Mouse (Mus musculus) myocyte (in vitro differentiated cells): Measurements from ENCODE around the gene Prss32. TPM values are rescaled to one million over a fixed set of nuclear protein-coding genes. Genes with fewer than 3 reads are reported as not detected.
"Not testable (repeated sequence)": the region's sequence is repeated elsewhere in the genome, so short reads cannot be mapped to it uniquely, and the experiment has no call there.

ENCODE experiments used
- H3K27me3 ChIP-seq: one replicate; pipeline ENCODE4 v1.6.1; 2011; ENCODE audit not compliant: control insufficient read depth, insufficient read depth, insufficient read length
- H3K36me3 ChIP-seq: one replicate; pipeline ENCODE4 v1.6.1; 2011; ENCODE audit not compliant: control insufficient read depth, insufficient read depth
- H3K4me2 ChIP-seq: one replicate; pipeline ENCODE4 v1.6.1; 2011; ENCODE audit warnings: low read depth, control low read depth
- H3K4me3 ChIP-seq: one replicate; pipeline ENCODE4 v1.5.1; 2011; ENCODE audit warnings: mild to moderate bottlenecking, control low read depth, moderate library complexity
- H3K79me2 ChIP-seq: one replicate; pipeline ENCODE4 v1.6.1; 2011; ENCODE audit not compliant: control insufficient read depth, insufficient read depth
- H3ac ChIP-seq: one replicate; pipeline ENCODE4 v1.6.1; 2011; ENCODE audit not compliant: control insufficient read depth, insufficient read length
- CEBPB ChIP-seq: IDR thresholded peaks from 2 replicates; pipeline ENCODE4 v1.6.1; 2011; ENCODE audit warnings: mild to moderate bottlenecking, moderate library complexity; ENCODE audit not compliant: poor library complexity, insufficient read depth, severe bottlenecking
- E2F4 ChIP-seq: IDR thresholded peaks from one replicate; pipeline ENCODE4 v1.6.1; 2011; ENCODE audit warnings: mild to moderate bottlenecking, control low read depth, moderate library complexity; ENCODE audit not compliant: insufficient read depth
- MAX ChIP-seq: IDR thresholded peaks from one replicate; pipeline ENCODE4 v1.6.1; 2011; ENCODE audit warnings: low read depth, mild to moderate bottlenecking, control low read depth
- MYOD1 ChIP-seq, 3 experiments: IDR thresholded peaks; one replicate each; pipeline ENCODE4 v1.6.1; 2011; ENCODE audit warnings: control low read depth in 2 of 3, low read depth in 2 of 3, mild to moderate bottlenecking in 2 of 3, moderate library complexity in 1 of 3; ENCODE audit not compliant: insufficient read length in 2 of 3, control insufficient read depth in 1 of 3
- MYOG ChIP-seq, 3 experiments: IDR thresholded peaks; one replicate each; pipeline ENCODE4 v1.6.1; 2011; ENCODE audit warnings: control low read depth in 2 of 3, low read depth in 2 of 3, mild to moderate bottlenecking in 2 of 3; ENCODE audit not compliant: insufficient read length in 2 of 3, control insufficient read depth in 1 of 3, insufficient read depth in 1 of 3
- POLR2A ChIP-seq: IDR thresholded peaks from one replicate; pipeline ENCODE4 v1.6.1; 2011; ENCODE audit warnings: low read depth, mild to moderate bottlenecking, control low read depth, moderate library complexity; ENCODE audit not compliant: insufficient read length
- POLR2AphosphoS2 ChIP-seq: IDR thresholded peaks from one replicate; pipeline ENCODE4 v1.6.1; 2011; ENCODE audit warnings: low read depth, control low read depth; ENCODE audit not compliant: insufficient read length
- REST ChIP-seq: IDR thresholded peaks from one replicate; pipeline ENCODE4 v1.6.1; 2011; ENCODE audit warnings: mild to moderate bottlenecking, control low read depth, moderate library complexity; ENCODE audit not compliant: insufficient read depth, insufficient read length
- SRF ChIP-seq: IDR thresholded peaks from one replicate; pipeline ENCODE4 v1.6.1; 2011; ENCODE audit warnings: low read depth; ENCODE audit not compliant: control insufficient read depth, insufficient read length
- TCF12 ChIP-seq: IDR thresholded peaks from one replicate; pipeline ENCODE4 v1.6.1; 2011; ENCODE audit warnings: mild to moderate bottlenecking, control low read depth; ENCODE audit not compliant: poor library complexity, insufficient read depth, severe bottlenecking
- TCF3 ChIP-seq: IDR thresholded peaks from one replicate; pipeline ENCODE4 v1.6.1; 2011; ENCODE audit warnings: low read depth, control low read depth; ENCODE audit not compliant: insufficient read length
- USF1 ChIP-seq: IDR thresholded peaks from one replicate; pipeline ENCODE4 v1.6.1; 2011; ENCODE audit warnings: low read depth, mild to moderate bottlenecking, control low read depth, moderate library complexity
- polyA plus RNA-seq: library from polyadenylated mRNA; unstranded; fragments of >200 nt; fragmentation: generic; extraction: Trizol; gene quantifications from one replicate; pipeline ENCODE4 v1.2.1, GENCODE M21; 2012; ENCODE audit warnings: missing spikeins

Prss32 gene
- polyA plus RNA-seq, 1 experiment = 0.04 TPM

- H3K36me3 ChIP-seq = no peaks in the 10 kb centered on the region
- no peak within 1 kb of the TSS for H3K4me2 ChIP-seq
- H3ac ChIP-seq = no peak within 1 kb of the TSS
- TF ChIP-seq MAX (no peak), E2F4 (no peak), USF1 (no peak), SRF (no peak)
- H3K79me2 ChIP-seq = no peaks in the 10 kb centered on the region
- no peak within 1 kb of the TSS for H3K4me3 ChIP-seq
- H3K27me3 ChIP-seq = peaks cover 21% of the 10 kb centered on the region
Measured at GRCm38 (mm10) chr17:23867756-23868155, 24.1 kb downstream of the Prss32 start, which contains the start of gene Prss21. TSS of gene Prss21 (plus strand) at chr17:23868056.

GRCm38 (mm10) chr17:23868513-23868912 lies 24.9 kb downstream of the Prss32 start:
- H3K27me3 ChIP-seq = peaks cover 21% of the 10 kb centered on the region
- H3K36me3 ChIP-seq = no peaks in the 10 kb centered on the region
- H3K4me2 ChIP-seq = no peak overlapping the region
- no peak overlapping the region for H3K4me3 ChIP-seq
- TF ChIP-seq SRF = no peak
- TF ChIP-seq TCF3 = no peak
- no peak for TF ChIP-seq CEBPB
- no peak for TF ChIP-seq USF1
- no peak for TF ChIP-seq POLR2AphosphoS2
- TF ChIP-seq MAX = no peak
- TF ChIP-seq MYOG (IDR thresholded peaks at IDR 0.05; ENCODE audit: control insufficient read depth in 1 of 3, insufficient read depth in 1 of 3, insufficient read length in 2 of 3, low read depth in 2 of 3) = no peak
- no peak for TF ChIP-seq E2F4
- no peak for TF ChIP-seq MYOD1 (IDR thresholded peaks at IDR 0.05; ENCODE audit: control insufficient read depth in 1 of 3, insufficient read length in 2 of 3, low read depth in 2 of 3)
- no peak for TF ChIP-seq TCF12
- no peak for TF ChIP-seq POLR2A
- no peak for TF ChIP-seq REST
- H3ac ChIP-seq = no peak overlapping the region
- no peaks in the 10 kb centered on the region for H3K79me2 ChIP-seq

- Histone ChIP-seq H3ac (no peak overlapping the region), H3K4me2 (no peak overlapping the region), H3K79me2 (no peaks in the 10 kb centered on the region), H3K27me3 (peaks cover 24% of the 10 kb centered on the region), H3K36me3 (no peaks in the 10 kb centered on the region), H3K4me3 (no peak overlapping the region)
- TF ChIP-seq E2F4 (no peak), TCF12 (no peak), TCF3 (no peak), MYOG (IDR thresholded peaks at IDR 0.05; ENCODE audit: control insufficient read depth in 1 of 3, insufficient read depth in 1 of 3, insufficient read length in 2 of 3, low read depth in 2 of 3) (no peak), USF1 (no peak), POLR2AphosphoS2 (no peak), MAX (no peak), CEBPB (no peak), REST (no peak)
Measured at GRCm38 (mm10) chr17:23873884-23874856, 30.5 kb downstream of the Prss32 start.

- no peak for TF ChIP-seq TCF12
- no peak for TF ChIP-seq REST
- TF ChIP-seq MYOD1 (IDR thresholded peaks at IDR 0.05; ENCODE audit: control insufficient read depth in 1 of 3, insufficient read length in 2 of 3, low read depth in 2 of 3) = no peak
- no peak for TF ChIP-seq MAX
- no peak for TF ChIP-seq MYOG (IDR thresholded peaks at IDR 0.05; ENCODE audit: control insufficient read depth in 1 of 3, insufficient read depth in 1 of 3, insufficient read length in 2 of 3, low read depth in 2 of 3)
- TF ChIP-seq POLR2AphosphoS2 = no peak
- no peak for TF ChIP-seq TCF3
- no peak for TF ChIP-seq E2F4
- no peak for TF ChIP-seq SRF
- TF ChIP-seq POLR2A = no peak
- no peak for TF ChIP-seq USF1
- TF ChIP-seq CEBPB = no peak
- Histone ChIP-seq H3K27me3 (peaks cover 16% of the 10 kb centered on the region), H3K36me3 (no peaks in the 10 kb centered on the region), H3ac (no peak overlapping the region), H3K4me2 (no peak overlapping the region), H3K79me2 (no peaks in the 10 kb centered on the region), H3K4me3 (no peak overlapping the region)
Measured at GRCm38 (mm10) chr17:23876741-23877140, 33.1 kb downstream of the Prss32 start.

- Histone ChIP-seq H3K4me2 (no peak overlapping the region), H3K79me2 (no peaks in the 10 kb centered on the region), H3K27me3 (peaks cover 16% of the 10 kb centered on the region), H3K36me3 (no peaks in the 10 kb centered on the region), H3ac (no peak overlapping the region), H3K4me3 (no peak overlapping the region)
- no peak for TF ChIP-seq REST
- no peak for TF ChIP-seq MAX
- no peak for TF ChIP-seq POLR2A
- TF ChIP-seq CEBPB = no peak
- TF ChIP-seq SRF = no peak
- no peak for TF ChIP-seq TCF12
- TF ChIP-seq MYOG (IDR thresholded peaks at IDR 0.05; ENCODE audit: control insufficient read depth in 1 of 3, insufficient read depth in 1 of 3, insufficient read length in 2 of 3, low read depth in 2 of 3) = no peak
- TF ChIP-seq MYOD1 (IDR thresholded peaks at IDR 0.05; ENCODE audit: control insufficient read depth in 1 of 3, insufficient read length in 2 of 3, low read depth in 2 of 3) = no peak
- TF ChIP-seq E2F4 = no peak
- TF ChIP-seq POLR2AphosphoS2 = no peak
- TF ChIP-seq TCF3 = no peak
- no peak for TF ChIP-seq USF1
Measured at GRCm38 (mm10) chr17:23877166-23877565, 33.5 kb downstream of the Prss32 start.

GRCm38 (mm10) chr17:23880576-23880975 lies 36.9 kb downstream of the Prss32 start, which contains the start of the genes Dcpp1 and Dcpp2:
TSS of gene Dcpp1 (plus strand) at chr17:23880876.
TSS of gene Dcpp2 (plus strand) at chr17:23880880.
- H3K79me2 ChIP-seq, H3K4me3 ChIP-seq, H3K4me2 ChIP-seq, H3K36me3 ChIP-seq, H3ac ChIP-seq: not testable (repeated sequence)
- H3K27me3 ChIP-seq = peaks cover 13% of the 10 kb centered on the region
